Comparison of ENCODE assay signal across 8 mouse cellular contexts in the genomic region with DNA sequence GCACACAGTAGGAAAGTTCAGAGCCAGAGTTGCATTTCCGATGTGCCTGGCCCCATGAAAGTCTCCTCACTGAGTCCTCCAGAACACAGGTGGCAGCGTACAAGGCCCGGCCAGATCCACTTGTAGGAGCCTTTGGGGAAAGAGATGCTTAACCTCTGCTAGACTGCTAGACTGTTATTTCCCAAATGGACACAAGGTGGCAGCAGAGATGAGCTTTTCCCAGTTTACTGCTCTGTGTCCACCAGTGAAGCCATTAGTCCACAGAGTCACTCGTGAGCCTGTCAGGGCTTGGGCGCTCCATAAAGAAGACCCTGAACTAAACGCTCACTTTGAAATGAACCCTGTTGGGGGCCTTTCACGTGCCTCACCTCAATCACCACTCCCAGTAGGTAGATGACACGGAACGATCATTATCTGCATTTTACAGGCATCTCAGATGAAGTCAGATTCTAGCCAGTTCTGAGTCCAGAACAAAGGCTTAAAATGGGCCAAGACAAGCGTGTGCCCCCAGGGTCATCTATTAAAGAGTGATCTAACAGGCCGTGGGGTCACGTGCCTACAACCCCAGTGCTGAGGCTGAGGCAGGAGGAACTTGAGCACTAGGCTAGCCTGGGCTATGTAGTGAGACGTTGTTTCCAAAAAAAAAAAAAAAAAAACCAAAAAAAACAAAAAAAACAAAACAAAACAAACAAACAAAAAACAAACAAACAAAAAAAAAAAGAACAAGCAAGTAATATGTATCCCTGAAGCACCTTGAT. TPM values are rescaled to one million over a fixed set of nuclear protein-coding genes. Genes with fewer than 3 reads are reported as not detected.
DNase-seq lines count a peak whose midpoint lies in the region; ATAC-seq lines count a peak whose summit lies in the region.

No protein-coding gene starts in this region.

- H3K27me3 ChIP-seq in intestine, embryonic 15.5 days (replicated peaks), result no peaks in the 10 kb centered on the region
- H3K27me3 ChIP-seq in midbrain, embryonic 10.5 days (ENCODE audit: low read depth, poor library complexity, severe bottlenecking), result peaks cover 10% of the 10 kb centered on the region; the same call in 1 of the 2 replicates

- no peaks in the 10 kb centered on the region for H3K9me3 ChIP-seq in intestine, embryonic 15.5 days
- H3K9me3 ChIP-seq in midbrain, embryonic 10.5 days (replicated peaks), result no peaks in the 10 kb centered on the region; the same call in 1 of the 2 replicates

- no peaks in the 10 kb centered on the region for H3K4me1 ChIP-seq in intestine, embryonic 15.5 days (replicated peaks)
- no peaks in the 10 kb centered on the region for H3K4me1 ChIP-seq in midbrain, embryonic 10.5 days

- peak; percentile 66 for DNase-seq in adrenal gland, adult 8-10 months
- DNase-seq in embryo, embryonic 11 days, result peak; percentile 86
- peak; percentile 31 to 75 for DNase-seq in gastrocnemius, postnatal 36 days
- DNase-seq in left cerebral cortex, postnatal 14 days (ENCODE audit: low spot score in 2 of 2), result peak; percentile 76 to 87
- DNase-seq in midbrain, embryonic 10.5 days (ENCODE audit: low spot score), result peak; percentile 82
- DNase-seq in right cerebral cortex, postnatal 36 days (ENCODE audit: low spot score in 2 of 2), result peak; percentile 43 to 47
- DNase-seq in urinary bladder, postnatal 4 days (ENCODE audit: low spot score in 2 of 2), result peak; percentile 55 to 79

- H3K9ac ChIP-seq in intestine, embryonic 15.5 days, result no peak overlapping the region

- peak; percentile 77 for ATAC-seq in intestine, embryonic 15.5 days

- H3K4me3 ChIP-seq in intestine, embryonic 15.5 days (replicated peaks), result no peak overlapping the region
- H3K4me3 ChIP-seq in midbrain, embryonic 10.5 days, result no peak overlapping the region

- WGBS in intestine, embryonic 15.5 days, result 29% methylated on average over 13 of the region's 13 CpGs
- 40% methylated on average over 13 of the region's 13 CpGs for WGBS in midbrain, embryonic 10.5 days

- H3K27ac ChIP-seq in intestine, embryonic 15.5 days, result no peak overlapping the region
- no peak overlapping the region for H3K27ac ChIP-seq in midbrain, embryonic 10.5 days (replicated peaks)

- no peaks in the 10 kb centered on the region for H3K36me3 ChIP-seq in intestine, embryonic 15.5 days
- H3K36me3 ChIP-seq in midbrain, embryonic 10.5 days, result no peaks in the 10 kb centered on the region

- no peak overlapping the region for H3K4me2 ChIP-seq in intestine, embryonic 15.5 days (replicated peaks)

- intact Hi-C loops in gastrocnemius, postnatal 36 days (cut with DNase I), result loop anchor here (1.0 to 2.0 kb wide), 3 partner anchors 51 to 175 kb away; no protein-coding TSS in a partner anchor
- intact Hi-C loops in left cerebral cortex, postnatal 14 days (cut with DNase I), result loop anchor here (2.0 to 5.0 kb wide), 3 partner anchors 45 to 181 kb away; partner anchors contain the start of gene Ppfia4

RNA-seq across cellular contexts. Expression of gene Chil1, which starts 30.1 kb away (rescaled TPM):
- 1 to 10 TPM in 3 of 4 experiments, under 1 TPM in 1; 0.74 to 1.6 (median 1.3) TPM for total RNA-seq in adrenal gland, adult 8-10 months (2022)
- total RNA-seq in gastrocnemius, postnatal 36 days (2021), result 1 to 10 TPM in 1 of 2 experiments, under 1 TPM in 1; 0.64 to 1.8 TPM
- 0.44 and 0.58 TPM in 2 replicates for polyA plus RNA-seq in intestine, embryonic 15.5 days (2015; fragmentation: Nextera tagmentation; extraction: Ambion mirVana)
- total RNA-seq in left cerebral cortex, postnatal 14 days (2021), result 1 to 10 TPM; 5.9 to 6.9 TPM
- 0.82 and 0.90 TPM in 2 replicates for polyA plus RNA-seq in midbrain, embryonic 10.5 days (2016; fragmentation: Nextera tagmentation; extraction: Ambion mirVana)

RNA-seq across cellular contexts. Expression of gene Chit1, which starts 40.8 kb away (rescaled TPM):
- under 1 TPM in 1 of 4 experiments, not detected in 3; 0.28 TPM for total RNA-seq in adrenal gland, adult 8-10 months (2022)
- total RNA-seq in gastrocnemius, postnatal 36 days (2021), result not detected
- polyA plus RNA-seq in intestine, embryonic 15.5 days (2015; fragmentation: Nextera tagmentation; extraction: Ambion mirVana), result not detected in 2 replicates
- under 1 TPM; 0.38 to 0.42 TPM for total RNA-seq in left cerebral cortex, postnatal 14 days (2021)
- polyA plus RNA-seq in midbrain, embryonic 10.5 days (2016; fragmentation: Nextera tagmentation; extraction: Ambion mirVana), result not detected in 2 replicates

RNA-seq across cellular contexts. Expression of gene Mybph, which starts 41.4 kb away (rescaled TPM):
- total RNA-seq in adrenal gland, adult 8-10 months (2022), result under 1 TPM in 2 of 4 experiments, not detected in 2; 0.17 to 0.24 TPM
- total RNA-seq in gastrocnemius, postnatal 36 days (2021), result 100 to 1,000 TPM; 547 to 589 TPM
- 0.15 and 0.52 TPM in 2 replicates for polyA plus RNA-seq in intestine, embryonic 15.5 days (2015; fragmentation: Nextera tagmentation; extraction: Ambion mirVana)
- not detected for total RNA-seq in left cerebral cortex, postnatal 14 days (2021)
- polyA plus RNA-seq in midbrain, embryonic 10.5 days (2016; fragmentation: Nextera tagmentation; extraction: Ambion mirVana), result 0.09 and 0.10 TPM in 2 replicates

Comparison
In these comparisons a context has a peak if more than half of its experiments do, and no peak if none do; other contexts are left out.
1. RNA of gene Mybph, which starts 41.4 kb away (total RNA-seq): 547 to 589 TPM in gastrocnemius, postnatal 36 days; 0.17 to 0.24 TPM in adrenal gland, adult 8-10 months and not detected in left cerebral cortex, postnatal 14 days; every median in the first group is over 100 times any median in the second.
2. Peak in every context shown above with its lines, with median percentiles within 50 percentile points of each other: DNase-seq.